Comparison of ENCODE assay signal across 8 mouse cellular contexts in genomic region chr11:97428726-97429077, GRCm38 (mm10). TPM values are rescaled to one million over a fixed set of nuclear protein-coding genes. Genes with fewer than 3 reads are reported as not detected.
DNase-seq lines count a peak whose midpoint lies in the region; ATAC-seq and TF ChIP-seq lines count a peak whose summit lies in the region.

No protein-coding gene starts in this region.

- H3K9me3 ChIP-seq in liver, embryonic 12.5 days (replicated peaks), result no peaks in the 10 kb centered on the region

- peak overlapping the region; percentile 75 for H3K9ac ChIP-seq in liver, embryonic 12.5 days

- no peak for TF ChIP-seq CTCF in cerebellum, adult 2 months (IDR thresholded peaks at IDR 0.05; ENCODE audit: borderline replicate concordance, insufficient read depth, low read depth, low read length)
- TF ChIP-seq CTCF in testis, adult 2 months (IDR thresholded peaks at IDR 0.05; ENCODE audit: control insufficient read depth, insufficient read depth, insufficient replicate concordance, low read depth, low read length), result no peak

- no peak for TF ChIP-seq POLR2A in cerebellum, adult 2 months (IDR thresholded peaks at IDR 0.05; ENCODE audit: borderline replicate concordance, insufficient read depth, low read length)
- TF ChIP-seq POLR2A in testis, adult 2 months (IDR thresholded peaks at IDR 0.05; ENCODE audit: control insufficient read depth, low read depth, low read length), result no peak

- H3K36me3 ChIP-seq in testis, adult 2 months (ENCODE audit: control insufficient read depth, insufficient read depth, low read length), result no peaks in the 10 kb centered on the region; the same call in 1 of the 2 replicates
- H3K36me3 ChIP-seq in liver, embryonic 12.5 days, result no peaks in the 10 kb centered on the region

- 61% methylated on average over 4 of the region's 4 CpGs for WGBS in cerebellum, adult 2 months
- 40% methylated on average over 4 of the region's 4 CpGs for WGBS in liver, embryonic 12.5 days (ENCODE audit: insufficient replicate concordance)

- H3K4me1 ChIP-seq in cerebellum, adult 2 months (ENCODE audit: control insufficient read depth, insufficient read depth, low read length), result peaks cover 4% of the 10 kb centered on the region
- peaks cover 20% of the 10 kb centered on the region for H3K4me1 ChIP-seq in testis, adult 2 months (ENCODE audit: control insufficient read depth, insufficient read depth, low read length)
- peaks cover 83% of the 10 kb centered on the region for H3K4me1 ChIP-seq in liver, embryonic 12.5 days

- H3K4me2 ChIP-seq in liver, embryonic 12.5 days, result peak overlapping the region; percentile 89

- peak; percentile 4; the same call in 1 of the 2 replicates for ATAC-seq in liver, embryonic 12.5 days

- peak overlapping the region; percentile 52 for H3K4me3 ChIP-seq in cerebellum, adult 2 months (replicated peaks; ENCODE audit: insufficient read depth, low read depth, low read length)
- H3K4me3 ChIP-seq in testis, adult 2 months (ENCODE audit: control insufficient read depth, low read depth, low read length), result peak overlapping the region; percentile 51
- H3K4me3 ChIP-seq in liver, embryonic 12.5 days, result peak overlapping the region; percentile 53

- H3K27me3 ChIP-seq in cerebellum, adult 2 months (ENCODE audit: control insufficient read depth, insufficient read depth, low read length), result no peaks in the 10 kb centered on the region
- H3K27me3 ChIP-seq in testis, adult 2 months (ENCODE audit: control insufficient read depth, insufficient read depth, low read length), result no peaks in the 10 kb centered on the region
- no peaks in the 10 kb centered on the region for H3K27me3 ChIP-seq in liver, embryonic 12.5 days (replicated peaks)

- no peak overlapping the region for H3K27ac ChIP-seq in cerebellum, adult 2 months (ENCODE audit: insufficient read depth, low read length)
- H3K27ac ChIP-seq in testis, adult 2 months (ENCODE audit: control insufficient read depth, insufficient read depth, low read depth, low read length), result peak overlapping the region; percentile 66
- H3K27ac ChIP-seq in liver, embryonic 12.5 days, result peak overlapping the region; percentile 94

- DNase-seq in cerebellum, adult 2 months, result no peak
- no peak for DNase-seq in cerebellum, adult 11 months
- DNase-seq in testis, postnatal 14 days (ENCODE audit: low spot score), result no peak
- DNase-seq in frontal cortex, postnatal 25 days (ENCODE audit: low spot score in 2 of 2), result no peak
- DNase-seq in thymus, postnatal 0 days (ENCODE audit: low spot score), result no peak
- DNase-seq in left cerebral cortex, adult 9 months (ENCODE audit: low spot score in 2 of 2), result no peak

RNA-seq across cellular contexts. Expression of gene Arhgap23, which starts 13.4 kb away (rescaled TPM):
- polyA plus RNA-seq in cerebellum, adult 2 months (2012; rRNA removed), result 68.9 and 77.2 TPM in 2 replicates
- 27.7 and 30.5 TPM in 2 replicates for polyA plus RNA-seq in testis, adult 2 months (2012; rRNA removed)
- polyA plus RNA-seq in liver, embryonic 12.5 days (2016; fragmentation: Nextera tagmentation; extraction: Ambion mirVana), result 17.3 and 19.7 TPM in 2 replicates
- 1.6 and 2.9 TPM in 2 replicates for polyA plus RNA-seq in thymus, postnatal 0 days (2015; fragmentation: Nextera tagmentation; extraction: Ambion mirVana)
